In genomic region chr2:171587635-171588034, GRCm38 (mm10) we compare ENCODE assay signal across 10 mouse cellular contexts.
A peak's percentile ranks its signal among the peaks of the same experiment; 100 is the strongest.
DNase-seq lines count a peak whose midpoint lies in the region; ATAC-seq and TF ChIP-seq lines count a peak whose summit lies in the region.
"Had no signal": no experiment of that assay in that cellular context is flagged by ENCODE, and none has a peak within 500 bp of the region (broad histone marks: within the 10 kb centered on the region; RNA-seq: fewer than 3 reads in every experiment).

No protein-coding gene starts in this region.

- TF ChIP-seq CTCF in heart, adult 2 months (IDR thresholded peaks at IDR 0.05): no peak

- H3K79me2 ChIP-seq in heart, adult 2 months (replicated peaks; ENCODE audit: control insufficient read depth, insufficient read depth, low read length): no peaks in the 10 kb centered on the region

- whole genome bisulfite sequencing in heart, adult 2 months: 69% methylated on average over 9 of the region's 9 CpGs
- 83% methylated on average over 9 of the region's 9 CpGs for WGBS in heart, embryonic 10.5 days
- 28% methylated on average over 9 of the region's 9 CpGs for WGBS in midbrain, embryonic 11.5 days

- TF ChIP-seq EP300 in heart, adult 2 months (IDR thresholded peaks at IDR 0.05; ENCODE audit: insufficient read depth, low read depth, low read length): no peak

- no peaks in the 10 kb centered on the region for H3K27me3 ChIP-seq in heart, adult 2 months (ENCODE audit: control insufficient read depth, insufficient read depth, low read length)
- H3K27me3 ChIP-seq in heart, embryonic 10.5 days (ENCODE audit: insufficient read depth, poor library complexity, severe bottlenecking): no peaks in the 10 kb centered on the region
- no peaks in the 10 kb centered on the region; the same call in 1 of the 2 replicates for H3K27me3 ChIP-seq in midbrain, embryonic 11.5 days (ENCODE audit: control insufficient read depth, insufficient read depth, low read length)
- H3K27me3 ChIP-seq: liver, embryonic 12.5 days had no signal

- TF ChIP-seq POLR2A in heart, adult 2 months (IDR thresholded peaks at IDR 0.05; ENCODE audit: insufficient read depth, low read depth, low read length): no peak

- peak overlapping the region; percentile 32 for H3K4me2 ChIP-seq in midbrain, embryonic 11.5 days
- H3K4me2 ChIP-seq: liver, embryonic 12.5 days had no signal

- peak; percentile 94 for ATAC-seq in midbrain, embryonic 11.5 days (ENCODE audit: low FRiP score)
- ATAC-seq: CD4-positive, CD25-positive, alpha-beta regulatory T cell, adult 4 months; liver, embryonic 12.5 days had no signal

- H3K36me3 ChIP-seq in heart, adult 2 months (ENCODE audit: control insufficient read depth, insufficient read depth, low read length): no peaks in the 10 kb centered on the region
- H3K36me3 ChIP-seq in heart, embryonic 10.5 days: no peaks in the 10 kb centered on the region
- no peaks in the 10 kb centered on the region for H3K36me3 ChIP-seq in midbrain, embryonic 11.5 days (ENCODE audit: control insufficient read depth, insufficient read depth, low read length)
- H3K36me3 ChIP-seq: liver, embryonic 12.5 days had no signal

- no peak overlapping the region for H3K27ac ChIP-seq in heart, adult 2 months
- H3K27ac ChIP-seq in heart, embryonic 10.5 days: no peak overlapping the region
- H3K27ac ChIP-seq in midbrain, embryonic 11.5 days (ENCODE audit: low read depth, low read length): peak overlapping the region; percentile 82
- H3K27ac ChIP-seq: liver, embryonic 12.5 days had no signal

- H3K9ac ChIP-seq in heart, adult 2 months (ENCODE audit: low read depth, low read length): no peak overlapping the region
- H3K9ac ChIP-seq in midbrain, embryonic 11.5 days (ENCODE audit: low read length): no peak overlapping the region
- H3K9ac ChIP-seq: liver, embryonic 12.5 days had no signal

- no peak overlapping the region for H3K4me3 ChIP-seq in heart, adult 2 months
- no peak overlapping the region for H3K4me3 ChIP-seq in heart, embryonic 10.5 days
- no peak overlapping the region for H3K4me3 ChIP-seq in midbrain, embryonic 11.5 days (ENCODE audit: low read depth, low read length)
- H3K4me3 ChIP-seq: liver, embryonic 12.5 days had no signal

- intact Hi-C loops in heart, adult 2 months (cut with DNase I): no loop called here
- intact Hi-C loops in heart, postnatal 14 days (cut with DNase I): no loop called here

- H3K4me1 ChIP-seq in heart, adult 2 months (ENCODE audit: control insufficient read depth, insufficient read depth, low read length): no peaks in the 10 kb centered on the region
- H3K4me1 ChIP-seq in heart, embryonic 10.5 days: peaks cover 12% of the 10 kb centered on the region; the same call in 1 of the 2 replicates
- H3K4me1 ChIP-seq in midbrain, embryonic 11.5 days (ENCODE audit: control insufficient read depth, insufficient read depth, low read length): peaks cover 16% of the 10 kb centered on the region
- H3K4me1 ChIP-seq: liver, embryonic 12.5 days had no signal

- H3K9me3 ChIP-seq in heart, embryonic 10.5 days: no peaks in the 10 kb centered on the region
- H3K9me3 ChIP-seq in midbrain, embryonic 11.5 days (ENCODE audit: control insufficient read depth, low read length): no peaks in the 10 kb centered on the region
- H3K9me3 ChIP-seq: liver, embryonic 12.5 days had no signal

- peak; percentile 21 to 29 for DNase-seq in heart, adult 2 months
- no peak for DNase-seq in heart, embryonic 10.5 days (ENCODE audit: low spot score)
- DNase-seq in heart, postnatal 14 days: peak; percentile 5 to 11
- DNase-seq in midbrain, embryonic 11.5 days (ENCODE audit: low spot score, missing footprints): peak; percentile 93
- DNase-seq in right cerebral cortex, postnatal 14 days: peak; percentile 7
- DNase-seq in yolk sac, embryonic 10.5 days (ENCODE audit: low spot score): no peak
- no peak for DNase-seq in c-Kit-positive CD71-positive TER-119-positive erythroid progenitor cells, embryonic 14.5 days (ENCODE audit: low spot score)
- DNase-seq in cerebellum, adult 18-20 months: no peak

Comparison
In these comparisons a context has a peak if more than half of its experiments do, and no peak if none do; other contexts are left out.
1. DNase-seq: peak in heart, adult 2 months (2 of 2), heart, postnatal 14 days (2 of 2), midbrain, embryonic 11.5 days (single experiment) and right cerebral cortex, postnatal 14 days (single experiment); none in heart, embryonic 10.5 days (single experiment), yolk sac, embryonic 10.5 days (single experiment), c-Kit-positive CD71-positive TER-119-positive erythroid progenitor cells, embryonic 14.5 days (single experiment) and cerebellum, adult 18-20 months (0 of 2).